Mouse (Mus musculus): ENCODE results near the gene Zfp704. TPM values are rescaled to one million over a fixed set of nuclear protein-coding genes. Genes with fewer than 3 reads are reported as not detected.

Zfp704 gene
- polyA plus RNA-seq, 3 experiments from 2014 or later = 0.33 to 2.2 (median 2.1) TPM

DNA sequence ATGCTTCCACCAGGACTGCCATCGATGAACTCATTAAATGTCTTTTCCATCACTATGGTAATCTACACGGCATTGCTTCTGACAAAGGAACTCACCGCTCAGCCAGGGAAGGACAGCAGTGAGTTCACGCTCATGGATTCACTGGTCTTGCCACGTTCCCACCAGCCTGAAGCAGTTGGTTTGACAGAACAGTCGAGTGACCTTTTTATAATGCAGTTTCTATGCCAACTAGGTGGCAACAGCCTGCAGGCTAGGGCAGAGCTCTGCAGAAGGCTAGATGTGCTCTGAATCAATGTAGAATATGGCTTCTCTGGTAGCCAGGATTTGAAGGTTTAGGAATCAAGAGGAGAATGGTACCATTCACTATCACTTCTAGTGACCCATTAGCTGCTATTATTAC is 186.2 kb downstream of the Zfp704 start:
- no peak for ATAC-seq

DNA sequence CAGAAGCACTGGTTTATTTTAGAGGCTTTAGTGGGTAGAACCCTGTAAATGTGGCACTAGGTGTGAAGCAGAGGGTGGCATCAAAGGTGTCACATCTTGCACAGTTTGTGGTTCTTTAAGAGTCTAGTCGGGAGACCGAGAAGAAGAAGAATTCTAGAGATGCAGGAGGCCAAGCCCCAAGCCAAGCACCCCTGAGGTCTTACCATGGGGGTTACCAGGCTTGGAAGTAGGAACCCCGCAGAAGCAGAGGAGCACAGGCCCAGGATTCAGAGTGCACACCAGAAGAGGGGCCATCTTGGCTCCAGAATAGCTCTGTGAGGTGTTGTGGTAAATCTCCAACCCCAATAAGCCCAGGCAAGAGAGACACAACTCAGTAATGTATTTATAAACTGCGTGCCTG is 201.0 kb downstream of the Zfp704 start:
- no peak for ATAC-seq

DNA sequence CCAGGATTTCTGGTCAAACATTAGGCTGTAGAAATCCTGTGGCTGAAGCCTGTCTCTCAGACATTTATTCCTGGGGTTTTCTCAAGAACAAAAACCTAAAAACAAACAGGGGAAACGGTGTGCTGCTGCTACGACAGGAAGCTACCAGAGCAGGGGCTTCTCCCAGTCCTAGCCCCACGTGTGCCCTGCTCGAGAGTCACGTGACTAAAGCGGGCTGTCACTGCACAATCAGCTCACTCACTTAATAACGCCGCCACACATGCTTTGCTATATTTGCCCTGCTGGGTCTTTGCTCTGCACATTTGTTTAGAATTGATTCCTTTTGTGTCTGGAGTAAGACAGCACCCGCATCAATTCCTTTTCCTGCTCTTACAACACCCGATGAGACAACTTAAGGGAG is 202.1 kb downstream of the Zfp704 start:
- ATAC-seq = no peak

DNA sequence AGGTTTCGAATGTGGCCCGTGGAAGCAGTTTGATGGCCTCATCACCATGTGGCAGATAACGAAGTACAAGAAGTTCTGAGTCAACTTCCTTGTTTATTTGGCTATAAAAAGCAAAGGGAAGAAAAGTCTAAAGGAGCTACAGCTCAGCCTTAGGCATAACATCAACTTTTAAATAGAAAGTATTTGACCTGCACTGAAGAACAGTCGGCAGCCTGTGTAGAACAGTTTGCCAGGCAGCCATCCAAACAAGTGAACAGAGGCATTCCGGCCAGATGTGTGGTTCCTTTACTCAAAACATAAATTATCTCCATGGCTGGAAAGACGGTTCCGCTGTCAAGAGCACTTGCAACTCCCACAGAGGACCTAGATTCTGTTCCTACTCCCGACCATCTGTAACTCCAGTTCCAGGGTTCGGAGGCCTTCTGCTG is 202.8 kb downstream of the Zfp704 start:
- no peak for ATAC-seq

DNA sequence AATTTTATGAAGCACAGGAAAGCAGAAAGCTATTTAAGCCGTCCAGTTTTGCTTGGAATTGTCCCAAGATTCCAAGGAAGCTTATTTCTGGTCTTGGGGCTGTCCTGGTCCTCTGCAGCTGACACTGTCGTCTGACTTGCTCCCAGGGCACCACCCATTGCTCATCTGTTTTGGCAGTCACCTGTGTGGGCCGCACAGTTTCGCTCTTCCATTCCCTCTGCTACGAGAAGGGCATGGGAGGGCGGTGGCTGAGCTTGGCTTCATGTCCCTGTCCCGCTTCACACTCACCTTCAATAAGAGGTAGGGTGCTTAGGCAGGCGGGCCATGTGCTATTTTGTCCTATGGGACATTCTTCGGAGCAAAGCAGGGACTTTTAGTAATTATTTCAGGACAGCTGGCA is 204.5 kb downstream of the Zfp704 start:
- no peak for ATAC-seq

DNA sequence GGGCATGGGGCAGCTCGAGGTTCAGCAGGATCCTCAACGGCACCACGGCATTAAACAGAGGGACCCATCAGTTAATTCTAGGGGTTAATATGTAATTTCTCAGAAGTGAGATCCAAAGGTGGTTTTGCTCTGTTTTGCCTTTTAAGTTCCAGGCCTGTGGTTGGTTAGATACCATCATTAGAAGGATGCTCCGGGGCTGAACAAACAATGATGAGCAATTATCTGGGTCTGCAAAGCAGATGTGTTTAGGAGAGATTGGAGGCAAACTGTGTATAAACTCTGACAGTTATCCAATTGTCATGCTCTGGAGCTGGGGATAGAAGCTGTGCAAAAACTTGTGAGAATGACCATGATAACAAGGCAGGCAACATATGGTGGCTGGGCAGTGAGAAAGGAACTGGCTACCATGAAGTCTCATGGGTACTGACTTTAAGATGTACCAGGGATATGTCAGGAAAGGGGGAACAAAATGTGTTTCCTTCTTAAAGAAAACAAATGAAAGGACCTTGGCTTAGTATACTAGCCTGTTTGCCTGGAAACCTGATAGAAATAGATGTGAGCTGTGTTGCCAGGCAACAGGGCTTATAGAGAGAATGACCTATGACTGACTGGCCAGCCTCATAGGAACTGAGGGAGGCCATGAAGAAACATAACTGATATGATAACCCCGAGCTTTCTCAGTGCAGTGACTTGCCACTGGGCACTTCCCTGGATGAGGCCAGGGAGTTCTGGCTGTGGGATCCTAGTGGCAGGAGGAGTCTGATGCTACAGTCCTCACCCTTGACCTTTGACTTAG is 206.4 kb downstream of the Zfp704 start:
- peak; percentile 1 for ATAC-seq

DNA sequence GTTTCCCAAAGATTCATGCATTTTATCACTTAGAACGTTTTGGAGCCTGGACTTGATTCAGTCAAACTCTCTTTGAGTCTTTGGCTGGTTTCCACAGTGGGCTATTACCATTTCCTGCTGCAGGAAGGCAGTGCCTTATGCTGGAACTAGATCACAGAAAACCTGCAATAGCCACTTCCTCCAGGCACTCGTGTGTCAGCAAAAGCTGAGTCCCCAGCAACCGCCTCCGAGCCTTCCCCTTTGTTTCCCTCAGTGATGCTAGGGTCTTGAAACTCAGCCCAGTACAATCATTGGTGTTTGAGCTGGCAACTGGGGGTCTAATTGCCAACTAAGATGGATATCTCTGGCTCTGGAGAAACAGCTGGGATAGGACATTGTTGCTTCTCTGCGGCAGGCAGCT is 207.0 kb downstream of the Zfp704 start:
- ATAC-seq = peak; percentile 87

DNA sequence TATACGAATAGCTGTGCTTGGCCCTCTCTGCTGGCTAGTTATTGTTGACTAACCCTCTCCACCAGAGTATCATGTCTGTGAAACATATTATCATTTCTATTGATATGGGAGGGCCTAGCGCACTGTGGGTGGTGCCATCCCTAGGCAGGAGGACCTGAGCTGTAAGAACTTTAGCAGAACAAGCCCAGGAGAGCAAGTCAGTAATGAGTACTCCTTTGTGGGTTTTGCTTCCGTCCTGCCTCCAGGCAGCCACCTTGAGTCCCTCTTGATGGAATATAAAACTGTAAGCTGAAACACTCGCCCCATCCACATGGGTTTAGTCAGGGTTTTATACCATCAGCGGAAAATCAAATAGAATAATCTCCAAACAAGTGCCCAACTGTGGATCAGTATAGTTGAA is 207.5 kb downstream of the Zfp704 start:
- peak; percentile 42 for ATAC-seq

DNA sequence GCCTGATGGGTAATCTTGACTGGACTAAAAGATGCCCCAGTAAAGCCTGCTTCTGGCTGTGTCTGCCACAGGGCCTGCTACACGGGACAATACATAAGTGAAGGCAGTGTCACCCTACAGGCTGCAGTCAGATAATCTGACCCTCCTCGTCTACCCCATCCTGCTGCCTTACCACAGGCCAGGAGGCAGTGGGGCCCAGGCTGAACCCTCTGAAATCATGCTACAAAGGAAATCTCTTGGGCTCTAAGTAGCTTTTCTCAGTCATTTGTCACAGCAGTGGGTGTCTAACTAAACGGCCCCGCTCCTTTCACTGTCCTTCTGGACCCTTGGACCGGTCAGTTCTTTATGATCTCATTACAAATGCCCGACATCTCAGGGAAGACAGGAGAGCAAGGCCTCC is 208.2 kb downstream of the Zfp704 start:
- no peak for ATAC-seq

GRCm38 (mm10) chr3:9400886-9401221 is 209.0 kb downstream of the Zfp704 start:
- peak; percentile 49 for ATAC-seq

DNA sequence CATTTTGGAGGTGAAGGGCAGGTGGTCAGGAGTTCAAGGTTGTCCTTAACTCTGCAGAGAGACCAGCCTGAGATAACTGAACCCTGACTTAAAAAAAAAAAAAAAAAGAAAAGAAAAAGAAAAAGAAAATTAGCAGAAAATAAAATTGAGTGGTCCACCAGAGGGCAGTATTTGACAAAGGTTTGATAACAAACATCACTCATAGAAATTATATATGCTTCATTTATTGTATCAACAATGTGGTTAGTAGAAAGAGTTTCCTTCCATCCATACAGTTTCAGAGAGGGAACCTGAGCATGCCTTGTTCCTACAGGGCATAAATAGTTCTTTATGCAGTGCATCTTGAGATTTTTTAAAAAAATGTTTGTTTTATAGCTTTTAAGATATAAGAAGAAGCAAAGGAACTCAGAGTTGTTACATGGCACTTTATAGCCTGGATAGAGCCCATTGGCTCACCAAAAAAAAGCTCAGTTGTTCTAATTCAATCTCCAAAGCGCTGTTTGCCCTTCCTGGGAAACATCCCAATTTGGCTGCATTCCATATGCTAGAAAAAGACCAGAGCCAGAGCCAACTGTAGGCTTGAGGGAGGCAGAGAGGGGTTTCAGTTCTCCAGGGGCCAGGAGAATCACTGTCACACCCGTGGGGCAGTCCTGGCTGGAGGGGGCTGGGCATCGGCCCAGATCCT is 209.5 kb downstream of the Zfp704 start:
- ATAC-seq = no peak

GRCm38 (mm10) chr3:9398271-9398670 is 211.6 kb downstream of the Zfp704 start:
- ATAC-seq = no peak

Measured in inflammation-experienced regulatory T-cells, adult 6 months (primary cell).